Mouse (Mus musculus): ENCODE measurements at regions not wholly inside any gene's neighbourhood (a gene's known extent, or its start where the extent isn't known, plus 50 kb on each side); places are given as distances from the start of the nearest gene placed in this dataset.

DNA sequence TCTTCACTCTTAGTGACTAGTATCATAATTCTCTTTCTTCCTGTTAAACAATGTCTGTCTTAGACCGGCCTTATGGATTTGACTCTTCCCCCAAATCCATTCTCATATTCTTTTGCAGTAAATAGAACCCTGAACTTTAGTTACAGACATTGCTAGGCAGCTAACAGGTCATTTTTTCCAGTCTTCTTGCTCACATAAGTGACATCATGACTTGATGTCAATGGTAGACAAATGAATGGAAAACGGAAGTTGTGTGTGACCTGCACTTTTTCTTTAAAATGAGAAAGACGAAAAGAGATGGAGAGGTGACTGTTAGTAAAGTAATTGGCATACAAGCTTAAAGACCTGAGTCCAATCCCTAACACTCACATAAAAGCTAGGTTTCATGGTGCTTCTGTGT lies 118.2 kb upstream of the Atp2b1 start:
- H3K9ac ChIP-seq (ENCODE audit: low read depth, low read length): no peak overlapping the region
- no peaks in the 10 kb centered on the region for H3K27me3 ChIP-seq (ENCODE audit: insufficient read depth, low read length)
- 96% methylated on average over 3 of the region's 3 CpGs for WGBS
- H3K27ac ChIP-seq: no peak overlapping the region
- H3K4me2 ChIP-seq (ENCODE audit: low read length): no peak overlapping the region
- H3K4me3 ChIP-seq (replicated peaks; ENCODE audit: low read depth, low read length): no peak overlapping the region
- no peak for TF ChIP-seq CTCF (IDR thresholded peaks at IDR 0.05; ENCODE audit: low read depth)
- no peaks in the 10 kb centered on the region for H3K4me1 ChIP-seq (replicated peaks; ENCODE audit: insufficient read depth, low read length)
- H3K9me3 ChIP-seq (replicated peaks; ENCODE audit: low read length): no peaks in the 10 kb centered on the region
- H3K36me3 ChIP-seq (ENCODE audit: insufficient read depth, low read length): no peaks in the 10 kb centered on the region
- ATAC-seq (replicated peaks; ENCODE audit: low FRiP score, low read depth): no peak
- no peak for DNase-seq (ENCODE audit: low spot score)

DNA sequence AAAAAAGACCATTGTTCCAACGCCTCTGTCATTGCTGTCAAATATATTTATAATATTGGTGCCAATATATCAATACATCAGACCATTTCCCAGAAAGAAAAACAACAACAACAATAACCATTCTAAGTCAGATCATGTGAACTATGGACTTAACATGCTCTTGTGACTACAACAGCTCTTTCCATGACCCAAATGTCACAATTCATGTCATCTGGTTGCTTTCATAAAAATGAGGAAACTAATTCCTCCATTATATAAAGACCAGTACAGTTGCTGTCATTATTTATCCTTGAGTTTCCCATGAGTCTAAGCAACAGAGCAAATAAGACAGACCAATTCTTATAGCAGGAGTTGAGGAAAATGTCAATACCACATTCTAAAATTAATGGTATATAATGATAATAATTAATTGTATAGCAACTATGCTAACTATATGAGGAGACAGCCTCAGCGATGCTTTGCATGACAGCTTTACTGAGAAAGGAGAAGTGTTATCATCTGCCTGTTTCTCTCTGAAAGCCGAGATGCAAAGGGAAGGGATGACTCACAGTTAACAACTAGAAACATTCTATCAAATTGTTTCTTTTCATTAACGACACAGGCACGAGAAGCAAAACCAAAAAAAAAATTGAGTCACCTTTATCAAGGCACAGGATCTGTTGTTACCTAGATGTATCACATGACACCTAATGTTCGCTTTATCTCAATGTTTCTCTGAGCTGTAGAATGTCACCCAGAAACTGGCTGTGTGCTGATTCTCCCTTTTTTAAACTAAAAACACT lies 115.4 kb upstream of the Atp2b1 start:
- no peak for TF ChIP-seq CTCF (IDR thresholded peaks at IDR 0.05; ENCODE audit: low read depth)
- no peak overlapping the region for H3K4me2 ChIP-seq (ENCODE audit: low read length)
- no peaks in the 10 kb centered on the region for H3K4me1 ChIP-seq (replicated peaks; ENCODE audit: insufficient read depth, low read length)
- H3K27me3 ChIP-seq (ENCODE audit: insufficient read depth, low read length): no peaks in the 10 kb centered on the region
- H3K4me3 ChIP-seq (replicated peaks; ENCODE audit: low read depth, low read length): no peak overlapping the region
- ATAC-seq (replicated peaks; ENCODE audit: low FRiP score, low read depth) (no peak), DNase-seq (ENCODE audit: low spot score) (no peak)
- no peak overlapping the region for H3K9ac ChIP-seq (ENCODE audit: low read depth, low read length)
- WGBS: 65% methylated on average over 6 of the region's 6 CpGs
- no peaks in the 10 kb centered on the region for H3K36me3 ChIP-seq (ENCODE audit: insufficient read depth, low read length)
- no peak overlapping the region for H3K27ac ChIP-seq
- H3K9me3 ChIP-seq (replicated peaks; ENCODE audit: low read length): no peaks in the 10 kb centered on the region

DNA sequence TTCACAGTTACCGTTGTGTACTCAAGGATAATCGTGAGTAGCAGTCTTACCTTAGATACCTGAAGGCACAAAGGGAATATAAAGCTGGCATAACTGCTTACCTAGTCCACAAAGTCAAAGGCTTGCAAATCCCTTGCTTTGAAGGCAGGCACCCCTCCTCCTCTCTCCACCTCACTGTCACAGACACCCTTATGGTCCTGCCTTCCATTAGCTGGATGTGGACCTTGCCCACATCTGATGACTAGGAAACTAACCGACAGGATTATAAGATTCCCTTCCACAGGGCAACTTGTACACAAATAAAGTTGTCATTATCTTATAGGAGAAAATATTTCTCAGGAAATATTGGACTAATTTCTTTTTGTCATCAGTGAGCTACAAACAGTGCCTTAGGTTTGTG lies 114.4 kb upstream of the Atp2b1 start:
- Histone ChIP-seq H3K4me1 (replicated peaks; ENCODE audit: insufficient read depth, low read length) (no peaks in the 10 kb centered on the region), H3K9me3 (replicated peaks; ENCODE audit: low read length) (no peaks in the 10 kb centered on the region), H3K27me3 (ENCODE audit: insufficient read depth, low read length) (no peaks in the 10 kb centered on the region), H3K4me3 (replicated peaks; ENCODE audit: low read depth, low read length) (no peak overlapping the region), H3K9ac (ENCODE audit: low read depth, low read length) (no peak overlapping the region), H3K27ac (no peak overlapping the region), H3K36me3 (ENCODE audit: insufficient read depth, low read length) (no peaks in the 10 kb centered on the region), H3K4me2 (ENCODE audit: low read length) (no peak overlapping the region)
- 68% methylated on average over 3 of the region's 3 CpGs for WGBS
- no peak for TF ChIP-seq CTCF (IDR thresholded peaks at IDR 0.05; ENCODE audit: low read depth)
- DNase-seq (ENCODE audit: low spot score) (no peak), ATAC-seq (replicated peaks; ENCODE audit: low FRiP score, low read depth) (no peak)

DNA sequence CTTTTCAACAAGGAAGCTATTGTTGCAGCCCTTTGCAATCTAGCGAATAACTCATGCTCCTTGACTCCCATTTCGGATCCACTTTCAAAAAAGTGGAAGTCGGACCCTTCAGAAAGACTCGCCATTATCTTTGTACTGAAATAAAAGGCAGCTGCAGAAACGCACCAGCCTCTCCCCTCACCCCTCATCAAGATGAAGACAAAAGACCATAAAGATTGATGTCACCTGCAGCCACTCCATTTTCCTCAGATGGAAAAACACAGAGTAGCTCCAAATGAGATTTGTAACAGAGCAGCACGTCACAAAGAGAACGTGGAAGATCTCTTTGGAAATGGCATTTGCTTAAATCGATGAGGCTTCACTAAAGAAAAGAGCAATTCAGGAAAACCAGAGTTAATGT lies 113.3 kb upstream of the Atp2b1 start:
- Histone ChIP-seq H3K4me3 (replicated peaks; ENCODE audit: low read depth, low read length) (no peak overlapping the region), H3K9ac (ENCODE audit: low read depth, low read length) (no peak overlapping the region), H3K27me3 (ENCODE audit: insufficient read depth, low read length) (no peaks in the 10 kb centered on the region), H3K27ac (no peak overlapping the region), H3K4me2 (ENCODE audit: low read length) (no peak overlapping the region), H3K9me3 (replicated peaks; ENCODE audit: low read length) (no peaks in the 10 kb centered on the region), H3K4me1 (replicated peaks; ENCODE audit: insufficient read depth, low read length) (no peaks in the 10 kb centered on the region), H3K36me3 (ENCODE audit: insufficient read depth, low read length) (no peaks in the 10 kb centered on the region)
- no peak for TF ChIP-seq CTCF (IDR thresholded peaks at IDR 0.05; ENCODE audit: low read depth)
- no peak for ATAC-seq (replicated peaks; ENCODE audit: low FRiP score, low read depth)
- DNase-seq (ENCODE audit: low spot score): no peak
- 50% methylated on average over 8 of the region's 8 CpGs for WGBS

DNA sequence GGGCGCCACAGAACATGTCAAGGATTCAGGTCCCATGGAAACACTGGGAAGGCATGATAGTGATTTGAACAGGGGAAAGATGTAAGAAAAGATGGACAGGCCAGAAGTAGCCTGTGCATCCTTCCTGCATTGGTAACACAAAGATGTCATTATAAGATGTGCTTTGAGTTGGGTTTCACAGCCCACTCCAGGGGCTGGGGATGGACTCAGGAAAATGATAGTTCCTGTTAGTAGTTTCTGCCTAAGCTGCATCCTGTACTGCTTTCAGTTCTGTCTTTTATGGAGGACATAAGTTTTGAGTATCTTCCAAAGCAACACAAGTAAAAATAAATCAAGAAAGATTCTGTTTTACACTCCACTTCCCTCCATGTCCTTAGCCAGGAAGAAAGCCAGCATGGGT lies 109.2 kb upstream of the Atp2b1 start:
- 95% methylated on average over 1 of the region's 1 CpGs for WGBS

DNA sequence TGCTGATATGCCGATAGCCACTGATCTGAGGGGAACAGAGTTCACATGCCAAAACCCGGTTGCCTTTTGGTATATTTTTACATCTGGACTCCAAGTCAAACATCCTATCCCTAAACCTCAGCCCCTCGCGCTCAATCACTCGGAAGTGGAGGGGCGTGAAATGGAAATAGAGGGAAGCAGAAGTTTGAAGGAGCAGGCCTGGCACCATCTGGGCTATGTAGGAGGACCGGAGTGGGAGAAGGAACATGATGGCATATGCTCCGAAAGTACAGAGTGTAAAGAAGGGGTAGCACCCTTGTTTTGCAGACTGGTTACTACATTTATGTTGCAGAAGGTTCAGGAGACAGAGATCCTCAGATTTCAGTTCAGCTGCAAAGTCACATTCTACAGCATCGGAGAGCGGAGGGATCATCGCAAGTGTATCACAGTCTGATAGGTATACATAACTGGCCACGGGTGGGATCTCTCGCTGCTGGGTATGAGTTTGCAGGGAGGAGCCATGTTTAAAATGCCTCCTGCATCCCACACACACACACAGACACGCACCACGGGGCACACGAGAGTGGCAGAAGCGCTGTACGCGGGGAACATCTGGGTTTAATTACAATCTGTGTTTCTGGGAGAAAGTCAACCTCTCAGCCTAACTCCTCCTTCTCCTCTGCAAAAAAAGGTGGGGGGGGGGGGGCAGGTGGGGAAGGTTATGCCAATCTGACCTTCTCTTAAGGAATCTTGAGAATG lies 107.2 kb upstream of the Atp2b1 start:
- ATAC-seq (replicated peaks; ENCODE audit: low FRiP score, low read depth) (no peak; the same call in 1 of the 2 replicates), DNase-seq (ENCODE audit: low spot score) (no peak)
- WGBS: 59% methylated on average over 19 of the region's 19 CpGs
- Histone ChIP-seq H3K27ac (no peak overlapping the region), H3K4me1 (replicated peaks; ENCODE audit: insufficient read depth, low read length) (no peaks in the 10 kb centered on the region; the same call in 1 of the 2 replicates), H3K4me2 (ENCODE audit: low read length) (peak overlapping the region; percentile 23), H3K4me3 (replicated peaks; ENCODE audit: low read depth, low read length) (no peak overlapping the region), H3K27me3 (ENCODE audit: insufficient read depth, low read length) (no peaks in the 10 kb centered on the region), H3K9ac (ENCODE audit: low read depth, low read length) (no peak overlapping the region), H3K9me3 (replicated peaks; ENCODE audit: low read length) (no peaks in the 10 kb centered on the region), H3K36me3 (ENCODE audit: insufficient read depth, low read length) (no peaks in the 10 kb centered on the region)
- no peak for TF ChIP-seq CTCF (IDR thresholded peaks at IDR 0.05; ENCODE audit: low read depth)

More for the DNA sequence above, 109.2 kb upstream of the Atp2b1 start:
- no peaks in the 10 kb centered on the region for H3K9me3 ChIP-seq (replicated peaks; ENCODE audit: low read length)
- no peak overlapping the region for H3K4me3 ChIP-seq (replicated peaks; ENCODE audit: low read depth, low read length)
- no peaks in the 10 kb centered on the region for H3K36me3 ChIP-seq (ENCODE audit: insufficient read depth, low read length)
- no peak for DNase-seq (ENCODE audit: low spot score)
- H3K4me2 ChIP-seq (ENCODE audit: low read length): no peak overlapping the region
- H3K27ac ChIP-seq: no peak overlapping the region
- H3K27me3 ChIP-seq (ENCODE audit: insufficient read depth, low read length): no peaks in the 10 kb centered on the region
- H3K4me1 ChIP-seq (replicated peaks; ENCODE audit: insufficient read depth, low read length): no peaks in the 10 kb centered on the region; the same call in 1 of the 2 replicates
- no peak overlapping the region for H3K9ac ChIP-seq (ENCODE audit: low read depth, low read length)
- ATAC-seq (replicated peaks; ENCODE audit: low FRiP score, low read depth): no peak
- no peak for TF ChIP-seq CTCF (IDR thresholded peaks at IDR 0.05; ENCODE audit: low read depth)
